Mouse (Mus musculus) right cerebral cortex, postnatal 36 days (tissue): ENCODE measurements around the gene H2-Ab1.
A peak's percentile ranks its signal among the peaks of the same experiment; 100 is the strongest.
"Not testable (repeated sequence)": the region's sequence is repeated elsewhere in the genome, so short reads cannot be mapped to it uniquely, and the experiment has no call there.

Experiments used
- DNase-seq, 2 experiments: peaks; one replicate each; pipeline ENCODE4 v3.0.0; 2022; ENCODE audit warnings: low spot score in 2 of 2, mixed read lengths in 1 of 2

H2-Ab1 gene

GRCm38 (mm10) chr17:34309225-34309624 lies 51.7 kb downstream of the H2-Ab1 start:
- no peak for DNase-seq

GRCm38 (mm10) chr17:34309683-34310385 lies 52.3 kb downstream of the H2-Ab1 start:
- DNase-seq, result peak; percentile 59 to 65

GRCm38 (mm10) chr17:34310526-34310925 lies 53.0 kb downstream of the H2-Ab1 start:
- DNase-seq, result not testable (repeated sequence)

GRCm38 (mm10) chr17:34312185-34312584 lies 54.7 kb downstream of the H2-Ab1 start:
- no peak for DNase-seq

- peak; percentile 29 to 43 for DNase-seq
Observed at GRCm38 (mm10) chr17:34313393-34313792, 55.9 kb downstream of the H2-Ab1 start.

- DNase-seq, result no peak
Observed at GRCm38 (mm10) chr17:34314286-34314685, 56.8 kb downstream of the H2-Ab1 start.

- no peak for DNase-seq
Observed at GRCm38 (mm10) chr17:34315512-34315911, 58.0 kb downstream of the H2-Ab1 start.

- no peak for DNase-seq
Observed at GRCm38 (mm10) chr17:34316697-34317096, 59.2 kb downstream of the H2-Ab1 start.

- DNase-seq, result no peak
Observed at GRCm38 (mm10) chr17:34317275-34317674, 59.8 kb downstream of the H2-Ab1 start.
